Mouse (Mus musculus): ENCODE results near the gene Taf1b. TPM values are rescaled to one million over a fixed set of nuclear protein-coding genes. Genes with fewer than 3 reads are reported as not detected.

The Taf1b gene
- polyA plus RNA-seq, 1 experiment, result 0.08 TPM

- Histone ChIP-seq H3K36me3 (ENCODE audit: control insufficient read depth) (peaks cover 2% of the 10 kb centered on the region; the same call in 1 of the 2 replicates), H3K4me3 (replicated peaks) (no peak overlapping the region), H3K9me3 (ENCODE audit: control insufficient read depth, low read length) (no peaks in the 10 kb centered on the region), H3K4me1 (ENCODE audit: control insufficient read depth) (no peaks in the 10 kb centered on the region; the same call in 1 of the 2 replicates), H3K27me3 (ENCODE audit: control insufficient read depth) (no peaks in the 10 kb centered on the region)
- TF ChIP-seq GATA1 (IDR thresholded peaks at IDR 0.05; ENCODE audit: low read length), result no peak
- no peak for TF ChIP-seq TAL1 (IDR thresholded peaks at IDR 0.05; ENCODE audit: low read length)
Observed at GRCm38 (mm10) chr12:24541426-24542154, 43.4 kb downstream of the Taf1b start.

GRCm38 (mm10) chr12:24547686-24548085 is 49.5 kb downstream of the Taf1b start:
- Histone ChIP-seq H3K36me3 (ENCODE audit: control insufficient read depth) (peaks cover 16% of the 10 kb centered on the region), H3K4me3 (replicated peaks) (no peak overlapping the region), H3K9me3 (ENCODE audit: control insufficient read depth, low read length) (no peaks in the 10 kb centered on the region), H3K4me1 (ENCODE audit: control insufficient read depth) (no peaks in the 10 kb centered on the region), H3K27me3 (ENCODE audit: control insufficient read depth) (no peaks in the 10 kb centered on the region)
- TF ChIP-seq GATA1 (IDR thresholded peaks at IDR 0.05; ENCODE audit: low read length), result no peak
- no peak for TF ChIP-seq TAL1 (IDR thresholded peaks at IDR 0.05; ENCODE audit: low read length)

- no peaks in the 10 kb centered on the region for H3K27me3 ChIP-seq (ENCODE audit: control insufficient read depth)
- TF ChIP-seq TAL1 (IDR thresholded peaks at IDR 0.05; ENCODE audit: low read length) (no peak), GATA1 (IDR thresholded peaks at IDR 0.05; ENCODE audit: low read length) (no peak)
- H3K4me3 ChIP-seq (replicated peaks), result no peak overlapping the region
- H3K36me3 ChIP-seq (ENCODE audit: control insufficient read depth), result peaks cover 16% of the 10 kb centered on the region
- no peaks in the 10 kb centered on the region for H3K4me1 ChIP-seq (ENCODE audit: control insufficient read depth)
- H3K9me3 ChIP-seq (ENCODE audit: control insufficient read depth, low read length), result no peaks in the 10 kb centered on the region
Observed at GRCm38 (mm10) chr12:24548885-24549284, 50.7 kb downstream of the Taf1b start.

GRCm38 (mm10) chr12:24552531-24552930 is 54.4 kb downstream of the Taf1b start:
- H3K4me1 ChIP-seq (ENCODE audit: control insufficient read depth), result peaks cover 4% of the 10 kb centered on the region; the same call in 1 of the 2 replicates
- no peak for TF ChIP-seq TAL1 (IDR thresholded peaks at IDR 0.05; ENCODE audit: low read length)
- TF ChIP-seq GATA1 (IDR thresholded peaks at IDR 0.05; ENCODE audit: low read length), result no peak
- peaks cover 19% of the 10 kb centered on the region for H3K36me3 ChIP-seq (ENCODE audit: control insufficient read depth)
- H3K4me3 ChIP-seq (replicated peaks), result no peak overlapping the region
- H3K9me3 ChIP-seq (ENCODE audit: control insufficient read depth, low read length), result no peaks in the 10 kb centered on the region
- no peaks in the 10 kb centered on the region for H3K27me3 ChIP-seq (ENCODE audit: control insufficient read depth)

- TF ChIP-seq GATA1 (IDR thresholded peaks at IDR 0.05; ENCODE audit: low read length), result no peak
- no peak for TF ChIP-seq TAL1 (IDR thresholded peaks at IDR 0.05; ENCODE audit: low read length)
- peaks cover 4% of the 10 kb centered on the region for H3K36me3 ChIP-seq (ENCODE audit: control insufficient read depth)
- H3K27me3 ChIP-seq (ENCODE audit: control insufficient read depth), result no peaks in the 10 kb centered on the region
- H3K4me1 ChIP-seq (ENCODE audit: control insufficient read depth), result peaks cover 4% of the 10 kb centered on the region; the same call in 1 of the 2 replicates
- H3K4me3 ChIP-seq (replicated peaks), result no peak overlapping the region
- no peaks in the 10 kb centered on the region for H3K9me3 ChIP-seq (ENCODE audit: control insufficient read depth, low read length)
Observed at GRCm38 (mm10) chr12:24555976-24556375, 57.8 kb downstream of the Taf1b start.

- H3K4me1 ChIP-seq (ENCODE audit: control insufficient read depth), result peaks cover 5% of the 10 kb centered on the region
- no peaks in the 10 kb centered on the region; the same call in 1 of the 2 replicates for H3K36me3 ChIP-seq (ENCODE audit: control insufficient read depth)
- H3K27me3 ChIP-seq (ENCODE audit: control insufficient read depth), result no peaks in the 10 kb centered on the region; the same call in 1 of the 2 replicates
- H3K9me3 ChIP-seq (ENCODE audit: control insufficient read depth, low read length), result no peaks in the 10 kb centered on the region
- TF ChIP-seq TAL1 (IDR thresholded peaks at IDR 0.05; ENCODE audit: low read length), result no peak
- no peak for TF ChIP-seq GATA1 (IDR thresholded peaks at IDR 0.05; ENCODE audit: low read length)
- H3K4me3 ChIP-seq (replicated peaks), result no peak overlapping the region
Observed at GRCm38 (mm10) chr12:24563395-24563960, 65.3 kb downstream of the Taf1b start.

GRCm38 (mm10) chr12:24565311-24565710 is 67.2 kb downstream of the Taf1b start:
- H3K27me3 ChIP-seq (ENCODE audit: control insufficient read depth), result peaks cover 2% of the 10 kb centered on the region
- TF ChIP-seq GATA1 (IDR thresholded peaks at IDR 0.05; ENCODE audit: low read length), result no peak
- no peak for TF ChIP-seq TAL1 (IDR thresholded peaks at IDR 0.05; ENCODE audit: low read length)
- H3K36me3 ChIP-seq (ENCODE audit: control insufficient read depth), result no peaks in the 10 kb centered on the region
- no peaks in the 10 kb centered on the region for H3K9me3 ChIP-seq (ENCODE audit: control insufficient read depth, low read length)
- H3K4me1 ChIP-seq (ENCODE audit: control insufficient read depth), result peaks cover 5% of the 10 kb centered on the region
- no peak overlapping the region for H3K4me3 ChIP-seq (replicated peaks)

- H3K4me3 ChIP-seq (replicated peaks), result no peak overlapping the region
- peaks cover 25% of the 10 kb centered on the region for H3K27me3 ChIP-seq (ENCODE audit: control insufficient read depth)
- peaks cover 17% of the 10 kb centered on the region for H3K4me1 ChIP-seq (ENCODE audit: control insufficient read depth)
- no peaks in the 10 kb centered on the region for H3K9me3 ChIP-seq (ENCODE audit: control insufficient read depth, low read length)
- H3K36me3 ChIP-seq (ENCODE audit: control insufficient read depth), result no peaks in the 10 kb centered on the region
- TF ChIP-seq TAL1 (IDR thresholded peaks at IDR 0.05; ENCODE audit: low read length), result no peak
- no peak for TF ChIP-seq GATA1 (IDR thresholded peaks at IDR 0.05; ENCODE audit: low read length)
Observed at GRCm38 (mm10) chr12:24567606-24568005, 69.4 kb downstream of the Taf1b start.

GRCm38 (mm10) chr12:24571523-24572392 is 73.6 kb downstream of the Taf1b start, which contains the start of gene Grhl1:
Gene Grhl1, plus strand, starts transcription at chr12:24572283.
- H3K4me3 ChIP-seq (replicated peaks), result peak within 1 kb of the TSS; percentile 71
- H3K27me3 ChIP-seq (ENCODE audit: control insufficient read depth), result peaks cover 47% of the 10 kb centered on the region
- H3K4me1 ChIP-seq (ENCODE audit: control insufficient read depth), result peaks cover 23% of the 10 kb centered on the region
- TF ChIP-seq TAL1 (IDR thresholded peaks at IDR 0.05; ENCODE audit: low read length), result no peak
- TF ChIP-seq GATA1 (IDR thresholded peaks at IDR 0.05; ENCODE audit: low read length), result no peak
- H3K9me3 ChIP-seq (ENCODE audit: control insufficient read depth, low read length), result no peaks in the 10 kb centered on the region
- peaks cover 8% of the 10 kb centered on the region for H3K36me3 ChIP-seq (ENCODE audit: control insufficient read depth)
